Mouse (Mus musculus) kidney, adult 8-10 months (tissue): ENCODE results near the gene Nlrc4.
"Not testable (repeated sequence)": the region's sequence is repeated elsewhere in the genome, so short reads cannot be mapped to it uniquely, and the experiment has no call there.

Experiments used
- DNase-seq, 2 experiments: peaks; one replicate each; pipeline ENCODE4 v3.0.0; 2022

The Nlrc4 gene

DNA sequence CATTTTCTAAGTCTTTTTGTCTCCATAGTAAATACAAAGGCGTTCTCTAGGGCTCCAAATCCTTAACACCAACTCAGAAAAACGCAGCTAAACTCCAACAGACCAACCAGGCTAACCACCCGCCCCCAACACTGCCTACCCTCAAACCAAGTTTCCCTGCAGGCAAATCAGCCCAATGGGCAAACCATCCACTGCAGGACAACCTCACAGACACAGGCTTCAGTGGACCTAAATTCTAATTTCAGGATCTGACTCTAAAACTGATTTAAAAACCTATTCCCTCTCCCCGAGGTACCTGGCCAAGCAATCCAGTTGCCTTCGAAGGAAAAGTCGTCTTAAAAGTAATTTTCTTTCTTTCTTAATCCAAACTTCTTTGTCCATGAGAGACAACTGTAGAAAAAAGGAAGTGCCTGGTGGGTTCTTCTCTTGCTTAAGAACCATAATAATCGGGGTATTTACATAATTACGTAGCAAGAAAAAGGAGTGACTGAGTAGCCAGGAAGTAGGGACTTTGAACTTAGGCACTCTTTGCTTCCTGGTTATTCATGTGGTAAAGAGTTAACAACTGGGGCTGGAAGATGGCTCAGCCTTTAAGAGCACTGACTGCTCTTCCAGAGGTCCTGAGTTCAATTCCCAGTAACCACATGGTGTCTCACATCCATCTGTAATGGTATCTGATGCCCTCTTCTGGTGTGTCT is at the start of gene Nlrc4:
Gene Nlrc4 (minus strand): TSS at position 432 of the 698 bp plus-strand sequence.
- peak in 1 of 2 experiments; percentile 11 for DNase-seq

DNA sequence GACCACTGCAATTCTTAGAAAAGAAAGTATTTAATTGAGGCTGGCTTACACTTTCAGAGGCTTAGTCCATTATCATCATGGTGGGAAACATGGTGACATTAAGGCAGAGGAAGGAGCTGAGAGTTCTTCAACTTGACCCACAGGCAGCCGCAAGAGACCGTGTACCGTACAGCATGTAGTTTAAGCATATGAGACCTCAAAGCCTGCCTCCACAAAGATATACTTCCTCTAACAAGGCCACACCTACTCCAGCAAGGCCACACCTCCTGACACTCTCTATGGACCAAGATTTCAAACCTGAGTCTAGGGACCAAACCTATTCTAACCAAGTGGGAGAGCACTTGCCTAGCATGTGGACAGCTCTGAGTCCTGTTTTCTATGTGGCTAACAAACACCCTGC is 49.7 kb upstream of the Nlrc4 start:
- no peak for DNase-seq

DNA sequence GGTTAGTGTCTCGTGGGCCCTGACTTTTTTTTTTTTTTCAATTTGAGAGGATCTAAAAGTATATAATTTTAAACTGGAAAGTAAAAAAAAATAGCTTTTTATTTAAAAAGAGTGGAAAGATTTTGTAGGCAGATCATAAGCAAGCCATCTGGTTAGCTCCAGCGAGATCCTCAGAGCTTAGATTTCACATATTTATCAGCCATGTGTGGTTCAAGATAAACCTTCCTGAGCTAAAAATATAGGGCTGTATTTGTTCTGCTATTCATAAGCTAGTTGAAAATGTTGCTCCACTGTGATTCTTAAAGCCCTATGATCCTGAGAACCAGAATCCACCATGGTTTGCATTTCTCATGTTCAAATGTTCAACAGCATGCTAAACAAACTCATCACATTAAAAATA is 49.0 kb upstream of the Nlrc4 start:
- no peak for DNase-seq

DNA sequence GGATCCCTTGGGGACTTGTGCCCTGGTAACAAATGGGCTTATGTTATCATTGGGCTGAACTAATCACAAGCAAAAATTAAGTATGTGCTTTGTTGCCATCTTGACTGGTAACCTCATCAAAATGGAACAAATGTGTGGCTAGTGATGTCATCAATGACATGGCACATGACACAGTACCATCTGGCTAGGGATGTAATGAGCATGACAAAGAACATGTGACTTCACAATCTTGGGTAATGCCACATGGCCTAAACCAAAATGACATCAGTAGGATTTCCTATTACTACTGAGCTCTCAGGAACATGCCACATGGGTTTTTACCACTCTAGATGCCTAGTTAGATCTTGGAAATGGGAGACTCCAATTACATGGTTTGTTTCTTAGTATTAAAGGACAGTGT is 42.1 kb upstream of the Nlrc4 start:
- DNase-seq: no peak

DNA sequence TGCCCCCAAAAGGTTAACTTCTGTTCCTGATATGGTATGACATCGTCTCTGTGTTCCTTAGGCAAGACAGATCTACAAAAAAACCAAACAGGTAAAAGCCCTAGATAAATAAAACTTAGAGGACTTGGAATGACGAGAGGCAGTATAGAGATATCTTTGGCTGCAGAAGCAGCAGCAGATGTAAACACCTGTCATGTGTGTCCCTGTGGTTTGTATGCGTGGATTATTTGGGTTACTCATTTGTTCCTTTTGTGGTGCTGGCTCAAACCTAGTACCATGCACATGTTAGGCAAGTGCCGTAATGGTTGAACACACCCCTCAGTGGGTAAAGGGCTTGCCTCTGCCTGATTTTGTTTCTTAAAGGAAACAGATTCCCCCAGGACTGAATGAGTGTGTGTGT is 41.3 kb upstream of the Nlrc4 start:
- DNase-seq: no peak

DNA sequence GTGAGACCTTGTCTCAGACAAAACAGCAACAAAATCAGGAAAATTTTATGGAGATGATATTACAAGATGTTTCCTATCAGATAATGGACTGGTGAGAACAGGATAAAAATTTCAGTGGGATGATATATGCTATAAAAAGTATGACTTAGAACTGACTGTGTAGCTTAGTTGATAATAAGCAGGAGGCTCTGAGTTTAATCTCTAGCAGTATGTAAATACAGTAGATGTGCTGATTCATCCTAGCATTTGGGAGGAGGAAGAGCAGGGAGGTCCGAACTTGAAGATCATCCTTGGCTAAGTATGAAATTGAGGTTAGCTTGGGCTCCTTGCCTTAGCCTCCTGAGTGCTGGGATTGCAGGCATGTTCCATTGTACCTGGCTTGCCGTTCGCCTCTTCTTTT is 32.6 kb upstream of the Nlrc4 start:
- DNase-seq: no peak

DNA sequence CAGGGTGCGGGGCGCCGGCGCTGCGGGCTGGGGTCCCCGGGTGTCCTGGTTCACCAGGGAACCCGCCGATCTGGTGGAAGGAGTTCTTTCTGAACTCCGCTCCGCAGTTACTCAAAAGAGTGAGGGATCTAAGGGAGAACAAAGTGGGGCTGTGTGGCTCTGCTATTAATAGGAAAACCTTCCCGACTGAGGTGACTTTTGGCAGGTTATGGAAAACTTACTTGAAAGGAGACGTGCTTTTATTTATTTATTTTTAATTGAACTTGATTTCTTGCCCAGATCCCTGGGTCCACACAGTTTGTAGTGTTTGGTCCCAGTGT is 30.9 kb upstream of the Nlrc4 start:
- no peak for DNase-seq

DNA sequence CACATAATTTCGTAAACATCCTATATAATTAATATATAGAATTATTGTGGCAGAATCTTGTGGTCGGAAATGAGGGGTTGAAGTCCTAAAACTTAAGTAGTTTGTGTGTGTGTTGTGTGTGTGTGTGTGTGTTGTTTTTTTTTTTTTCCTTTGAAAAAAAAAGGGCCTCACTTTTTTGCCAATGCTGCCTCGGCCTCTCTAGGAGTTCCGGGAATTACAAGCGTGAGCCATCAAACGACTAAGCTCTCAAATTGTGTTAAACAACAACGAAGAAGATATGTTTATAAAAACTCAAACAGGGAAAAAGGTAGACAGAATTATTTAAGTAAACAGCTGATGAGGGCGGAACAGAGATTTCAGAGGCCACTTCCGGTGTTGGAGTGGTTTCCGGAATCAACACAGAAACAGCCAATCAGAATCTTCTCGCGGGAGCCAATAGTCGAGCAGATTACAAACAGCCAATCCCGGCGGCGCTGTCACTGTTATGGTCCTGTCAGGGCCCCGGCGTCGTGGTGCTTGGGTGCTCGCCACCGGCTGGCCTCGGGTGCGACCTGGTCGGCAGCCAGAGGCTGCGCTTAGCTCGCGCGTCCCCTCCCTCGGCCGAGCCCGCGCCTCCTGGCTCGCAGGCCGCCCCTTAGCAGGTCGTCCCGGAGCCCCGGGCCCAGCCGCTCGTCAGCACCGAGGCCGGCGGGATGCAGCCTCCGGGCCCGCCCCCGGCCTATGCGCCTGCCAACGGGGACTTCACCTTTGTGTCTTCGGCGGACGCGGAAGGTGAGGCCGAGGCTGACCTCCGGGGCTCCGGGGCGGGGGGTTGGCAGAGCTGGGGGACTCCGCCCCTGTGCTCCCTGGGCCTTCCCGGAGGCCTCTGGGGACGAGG is 30.3 kb upstream of the Nlrc4 start, which contains the start of gene Yipf4:
Gene Yipf4 (plus strand): TSS at position 470 of the 877 bp plus-strand sequence.
- peak; percentile 97 to 99 for DNase-seq

DNA sequence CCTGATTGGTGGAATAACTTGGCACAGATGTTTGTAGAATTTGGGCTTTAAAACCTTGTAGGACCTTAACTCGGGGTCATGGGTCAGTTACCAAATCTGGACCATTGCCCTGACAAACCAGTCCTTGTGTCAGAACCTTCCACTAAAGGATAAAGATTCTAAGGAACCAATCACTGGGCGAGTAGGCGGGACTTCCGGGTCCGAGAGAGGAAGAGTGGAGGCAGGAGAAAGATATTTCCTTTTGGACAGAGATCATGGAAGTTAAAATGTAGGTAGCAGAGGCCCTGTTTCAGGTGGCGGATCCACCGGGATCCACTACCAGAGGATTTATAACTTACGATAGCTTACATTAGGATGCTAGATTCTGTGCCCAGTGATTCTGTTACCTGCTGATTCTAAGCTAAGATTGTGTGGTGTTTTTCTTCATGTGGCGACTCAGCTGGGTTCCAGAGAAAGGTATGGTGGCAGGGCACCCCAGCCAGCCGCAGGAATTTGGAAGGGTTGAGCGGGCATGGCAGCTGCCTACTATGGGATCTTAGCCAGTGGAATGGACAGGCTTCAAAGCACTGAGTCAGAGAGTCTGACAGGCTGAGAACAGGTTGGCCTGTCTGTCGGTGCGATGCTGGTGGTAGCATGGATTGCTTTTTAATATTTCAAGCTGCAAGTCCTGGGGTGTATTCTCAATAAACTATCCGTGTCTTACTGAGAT is 21.6 kb upstream of the Nlrc4 start:
- DNase-seq: no peak

DNA sequence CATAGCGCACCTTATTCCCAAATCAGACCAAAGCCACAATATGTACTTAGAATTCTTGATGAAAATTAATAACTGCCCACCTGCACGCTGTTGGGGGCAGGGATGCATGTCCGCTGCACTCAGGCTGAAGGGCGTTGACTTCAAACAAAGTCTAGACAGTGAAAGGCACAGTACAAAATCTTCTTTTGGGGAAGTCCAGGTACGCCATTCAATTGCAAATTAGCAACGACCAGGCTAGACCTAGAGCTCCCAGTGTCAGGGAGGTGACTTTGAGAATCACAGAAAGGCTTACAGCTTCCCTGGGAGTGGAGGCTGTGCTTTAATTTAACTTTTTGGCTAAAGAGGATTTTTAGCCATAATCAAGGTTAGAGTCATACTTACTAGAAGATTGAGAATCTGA is 11.2 kb upstream of the Nlrc4 start:
- not testable (repeated sequence) for DNase-seq

DNA sequence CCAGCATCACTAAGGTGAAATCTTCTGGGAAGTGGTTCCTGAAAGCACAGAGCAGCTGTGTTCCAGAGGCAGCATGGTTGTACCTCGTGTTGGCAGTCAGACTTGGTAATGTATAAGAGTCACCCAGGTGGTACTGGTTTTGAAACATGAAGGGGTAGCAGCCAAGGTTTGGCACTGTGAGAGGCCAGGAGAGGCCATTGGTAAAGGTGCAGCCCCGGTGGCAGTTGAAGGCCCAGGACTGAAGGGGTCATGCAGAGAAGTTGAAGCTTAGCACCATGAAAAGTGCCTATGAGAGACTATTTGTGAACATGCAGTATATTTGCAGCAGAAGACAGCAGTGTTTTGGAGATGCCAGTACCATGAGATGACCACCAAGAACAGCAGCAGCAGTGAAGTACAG is 9.0 kb upstream of the Nlrc4 start:
- DNase-seq: not testable (repeated sequence)

DNA sequence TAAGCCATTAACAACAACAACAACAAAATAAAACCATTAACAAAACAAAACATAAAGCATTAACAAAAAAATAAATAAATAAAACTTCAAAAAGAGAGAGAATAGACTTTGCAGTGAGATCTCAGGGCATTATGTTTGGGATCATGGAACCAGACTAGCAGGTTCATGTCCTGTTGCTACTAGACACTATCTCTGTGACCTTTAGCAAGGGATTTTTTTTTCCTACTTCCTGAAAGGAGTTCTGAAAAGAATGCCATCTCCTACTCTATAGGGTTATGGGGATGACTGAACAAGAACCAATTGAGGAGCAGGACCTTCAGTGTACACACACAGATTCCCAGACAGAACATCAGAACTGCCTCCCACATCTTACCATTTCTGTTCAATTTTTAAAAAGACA is 4.6 kb upstream of the Nlrc4 start:
- no peak for DNase-seq

DNA sequence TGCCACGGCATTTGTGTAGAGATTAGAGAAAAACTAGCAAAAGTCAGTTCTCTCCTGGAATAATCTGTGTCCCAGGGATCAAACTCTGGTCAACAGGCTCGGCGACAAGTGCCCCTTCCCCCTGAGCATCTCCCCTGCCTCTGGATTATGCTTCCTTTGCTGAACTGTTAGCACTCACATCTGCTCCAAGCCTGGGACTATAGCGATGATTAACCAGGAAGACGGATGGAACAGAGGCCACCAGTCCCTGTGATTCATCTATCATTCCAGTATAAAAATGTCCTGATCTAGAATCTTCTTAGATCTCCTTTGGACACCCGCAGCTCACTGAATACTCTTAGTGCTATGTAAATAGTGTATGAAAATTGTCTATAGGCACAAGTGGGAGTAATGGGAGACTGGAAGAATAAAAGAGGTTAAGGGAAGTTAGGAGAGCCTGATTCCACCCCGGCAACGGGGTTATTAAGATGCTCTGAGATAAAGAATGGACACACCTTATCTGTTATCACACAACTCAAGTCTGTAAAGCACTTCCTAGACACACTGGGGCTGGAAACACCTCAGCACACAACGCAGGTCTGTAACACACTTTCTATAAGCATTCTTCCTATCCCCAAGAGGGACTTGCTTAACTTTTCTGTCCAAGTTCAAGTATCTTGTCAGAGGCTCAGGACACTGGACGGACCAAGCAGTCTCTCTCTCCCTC is 817 bp downstream of the Nlrc4 start:
- DNase-seq: no peak

DNA sequence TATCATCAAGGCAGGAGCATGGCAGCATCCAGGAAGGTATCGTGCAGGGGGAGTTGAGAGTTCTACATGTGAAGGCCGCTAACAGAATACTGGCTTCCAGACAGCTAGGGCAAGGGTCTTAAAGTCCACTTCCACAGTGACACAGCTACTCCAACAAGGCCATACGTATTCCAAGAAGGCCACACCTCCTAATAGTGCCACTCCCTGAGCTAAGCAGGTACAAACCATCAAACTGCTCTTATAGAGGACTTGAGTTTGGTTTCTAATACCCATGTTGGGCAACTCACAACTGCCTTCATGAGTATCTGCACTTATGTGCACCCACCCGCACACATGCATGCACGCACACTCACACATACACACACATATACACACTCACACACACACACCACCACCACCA is 2.1 kb downstream of the Nlrc4 start:
- DNase-seq: no peak

DNA sequence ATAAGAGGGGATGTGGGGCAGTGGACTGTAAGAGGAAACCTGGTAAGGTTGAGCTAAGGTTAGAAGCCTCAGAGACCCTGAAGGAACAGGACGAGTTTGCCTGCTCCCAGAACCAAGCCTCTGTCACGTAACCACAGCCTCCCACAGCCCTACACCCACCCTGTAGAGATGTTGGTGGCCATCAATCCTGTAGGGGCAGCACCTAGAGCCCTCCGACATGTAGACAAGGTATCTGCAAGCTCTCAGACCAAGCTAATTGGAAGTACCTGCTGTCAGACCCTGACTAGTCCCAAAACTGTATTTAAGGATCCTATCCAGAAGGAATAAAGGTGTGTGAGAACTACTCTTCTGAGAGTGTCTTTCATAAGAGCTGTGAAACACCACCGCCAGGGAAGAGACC is 3.5 kb downstream of the Nlrc4 start:
- DNase-seq: no peak

DNA sequence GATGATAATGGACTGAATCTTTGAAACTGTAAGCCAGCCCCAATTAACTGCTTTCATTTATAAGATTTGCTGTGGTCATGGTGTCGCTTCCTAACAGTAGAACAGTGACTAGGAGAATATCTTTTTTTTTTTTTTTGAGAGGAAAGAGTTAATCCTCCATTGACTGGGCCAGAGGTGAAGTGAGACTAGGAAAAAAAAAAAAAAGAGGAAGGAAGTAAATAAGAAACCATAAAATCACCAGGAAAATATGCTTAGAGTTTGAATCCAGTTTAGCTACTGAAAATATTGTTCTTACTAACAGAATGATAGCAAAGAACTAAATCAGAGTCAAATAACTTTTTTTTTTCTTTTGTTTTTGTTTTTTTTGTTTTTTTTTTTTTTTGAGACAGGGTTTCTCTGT is 4.3 kb downstream of the Nlrc4 start:
- DNase-seq: no peak

DNA sequence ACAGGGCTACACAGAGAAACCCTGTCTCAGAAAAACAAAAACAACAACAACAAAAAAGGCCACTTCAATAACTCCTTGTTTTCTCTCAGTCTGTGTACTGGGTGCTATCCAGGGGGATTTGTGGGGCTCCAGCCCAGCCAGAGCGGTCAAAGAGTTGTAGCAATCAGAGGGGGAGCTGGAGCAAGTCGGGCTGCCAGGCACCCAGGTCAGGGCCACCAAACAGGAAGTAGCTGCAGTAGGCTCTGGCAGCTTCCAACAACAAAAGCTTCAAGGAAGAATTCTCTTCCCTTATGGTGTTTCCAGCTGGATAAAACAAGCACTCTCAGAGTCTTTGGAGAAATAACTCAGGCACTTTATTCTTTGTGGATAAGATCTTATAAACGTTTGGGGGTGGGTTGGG is 5.0 kb downstream of the Nlrc4 start:
- no peak for DNase-seq

DNA sequence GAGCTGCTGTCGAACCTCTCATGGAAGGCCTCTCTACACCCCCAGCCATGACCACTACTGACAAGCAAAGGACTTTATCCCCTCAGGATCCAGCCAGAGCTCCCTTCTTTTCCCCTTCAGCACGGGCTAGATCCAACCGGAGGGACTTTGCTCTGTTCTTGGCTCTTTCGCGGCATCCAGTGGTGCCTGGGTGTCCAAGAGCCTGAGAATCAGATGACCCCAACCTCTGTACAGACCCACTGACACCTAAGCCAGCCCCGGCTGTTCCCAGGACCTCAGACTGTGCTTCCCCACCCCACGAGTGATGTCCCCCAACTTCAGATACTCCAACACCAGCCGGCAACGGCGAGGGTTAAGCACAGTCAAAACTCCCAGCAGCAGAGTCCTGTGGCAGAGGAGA is 9.2 kb downstream of the Nlrc4 start:
- no peak for DNase-seq

DNA sequence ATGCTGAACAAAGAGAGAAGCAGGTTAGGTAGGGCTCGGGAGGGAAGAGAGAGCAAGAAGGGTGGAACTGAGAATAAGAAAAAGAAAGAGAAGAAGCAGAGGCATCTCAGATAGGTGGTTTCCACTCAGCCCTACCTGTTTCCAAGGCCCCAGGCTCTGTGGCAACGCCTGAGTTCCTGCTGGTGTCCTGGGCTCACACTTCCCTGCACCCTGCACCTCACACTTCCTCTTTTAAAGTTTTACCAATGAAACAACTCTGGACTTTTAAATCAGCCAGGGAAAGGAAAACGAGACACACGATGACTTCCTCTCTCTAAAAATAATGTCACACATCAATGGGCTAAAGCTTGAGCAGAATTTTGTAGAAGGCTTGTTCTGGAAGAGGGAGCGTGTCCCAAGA is 18.5 kb downstream of the Nlrc4 start:
- DNase-seq: no peak

DNA sequence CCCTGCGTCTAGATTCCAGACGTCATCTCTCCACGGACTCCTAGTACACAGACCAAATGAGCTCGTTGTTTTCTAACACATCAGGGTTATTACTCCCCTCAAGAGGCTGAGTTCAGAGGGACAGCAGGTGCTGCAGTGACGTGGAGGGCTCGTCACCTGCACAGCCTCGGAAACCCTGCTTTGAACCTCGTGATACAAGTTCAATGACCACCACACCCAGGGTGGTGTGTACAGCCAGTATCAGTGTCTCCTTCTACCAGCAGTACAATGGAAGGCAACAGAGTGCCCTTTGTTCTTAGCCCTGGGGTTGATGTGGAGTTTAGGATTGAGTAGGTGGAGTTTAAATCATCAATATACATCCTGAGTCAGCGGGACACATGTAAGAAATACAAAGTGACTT is 21.2 kb downstream of the Nlrc4 start:
- no peak for DNase-seq

DNA sequence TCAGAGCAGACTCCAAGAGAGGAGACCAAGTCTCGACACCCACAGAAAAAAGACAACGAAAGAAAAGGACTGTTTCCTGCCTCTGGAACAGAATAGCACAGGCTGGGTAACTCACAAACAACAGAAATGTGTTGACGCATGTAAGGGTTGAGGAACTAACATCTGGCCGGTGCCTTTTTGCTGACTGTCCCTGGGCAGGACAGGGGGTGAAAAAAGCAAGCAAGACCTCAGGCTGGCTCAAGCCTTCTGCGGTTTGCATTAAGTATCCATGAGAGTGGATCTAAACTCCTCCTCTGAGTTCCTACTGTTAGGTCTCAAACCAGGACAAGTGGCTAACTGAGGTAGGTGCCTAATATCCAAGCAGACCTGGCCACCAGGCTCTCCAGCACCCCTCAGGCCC is 26.3 kb downstream of the Nlrc4 start:
- no peak for DNase-seq

DNA sequence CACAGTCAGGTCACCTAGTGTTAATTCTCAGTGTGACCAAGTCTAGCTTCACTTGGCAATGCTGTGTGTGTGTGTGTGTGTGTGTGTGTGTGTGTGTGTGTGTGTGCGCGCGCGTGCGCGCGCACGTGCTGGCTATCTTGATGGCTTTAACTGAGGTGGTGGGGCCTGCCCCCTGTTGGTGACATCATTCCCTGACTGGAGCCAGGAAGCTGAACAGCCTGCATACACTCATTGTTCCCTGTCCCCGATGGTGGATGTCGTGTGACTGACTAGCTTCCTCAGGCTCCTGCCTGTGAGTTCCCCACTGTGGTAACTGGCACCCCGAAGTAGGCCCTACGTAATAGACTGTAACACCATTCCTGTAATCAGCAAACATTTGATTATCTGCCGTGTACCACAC is 27.5 kb downstream of the Nlrc4 start:
- DNase-seq: no peak

DNA sequence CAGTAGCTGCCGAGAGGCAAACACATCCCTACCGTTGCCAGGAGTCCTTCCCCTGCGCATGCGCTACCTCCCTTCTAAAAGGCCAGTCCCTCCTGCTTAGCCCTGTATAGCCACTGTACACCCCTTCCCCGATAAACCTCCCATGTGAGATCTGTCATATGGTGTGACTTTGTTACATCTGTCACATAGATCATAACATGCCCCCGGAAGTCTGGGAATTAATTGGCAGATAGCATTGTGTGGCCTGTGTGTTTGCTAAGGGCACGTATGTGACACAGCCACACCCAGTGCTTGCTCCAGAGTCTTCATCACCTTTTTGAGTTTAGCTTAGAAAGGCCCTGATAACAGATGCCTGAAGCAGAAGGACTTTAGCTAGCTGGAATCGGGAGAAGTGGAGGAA is 28.9 kb downstream of the Nlrc4 start:
- DNase-seq: no peak
